Mouse (Mus musculus) MEL (cell line): Measurements from ENCODE around the gene Snd1. TPM values are rescaled to one million over a fixed set of nuclear protein-coding genes. Genes with fewer than 3 reads are reported as not detected.

ENCODE experiments used
- DNase-seq: peaks from one replicate; pipeline ENCODE4 v3.0.0; 2011; ENCODE audit warnings: low read depth, low spot score
- H3K27ac ChIP-seq: 2 replicates; pipeline ENCODE4 v1.5.1; 2012; ENCODE audit warnings: low read depth, mild to moderate bottlenecking, control low read depth, low read length, moderate library complexity; ENCODE audit not compliant: control insufficient read depth
- H3K27me3 ChIP-seq, 2 experiments: fragments of 150-350 bp in 1 of 2; sonication (generic) in 1 of 2; 2 replicates each; pipeline ENCODE4 v1.6.1; 2012; ENCODE audit warnings: low read length in 2 of 2, mild to moderate bottlenecking in 2 of 2, improper control_type of control experiment in 1 of 2, moderate library complexity in 1 of 2; ENCODE audit not compliant: insufficient read depth in 2 of 2, control insufficient read depth in 1 of 2
- H3K36me3 ChIP-seq, 2 experiments: 2 replicates each; pipeline ENCODE4 v1.6.1; 2012 to 2014; ENCODE audit warnings: low read length in 2 of 2, improper control_type of control experiment in 1 of 2, inconsistent platforms in 1 of 2, mild to moderate bottlenecking in 1 of 2; ENCODE audit not compliant: insufficient read depth in 2 of 2, control insufficient read depth in 1 of 2
- H3K4me1 ChIP-seq, 2 experiments: fragments of 150-350 bp in 1 of 2; sonication (generic) in 1 of 2; 2 replicates each; pipeline ENCODE4 v1.6.1; 2012; ENCODE audit warnings: low read length in 2 of 2, improper control_type of control experiment in 1 of 2, mild to moderate bottlenecking in 1 of 2; ENCODE audit not compliant: insufficient read depth in 2 of 2, control insufficient read depth in 1 of 2
- H3K4me3 ChIP-seq, 2 experiments: fragments of 150-350 bp in 1 of 2; sonication (generic) in 1 of 2; 2 replicates each; pipeline ENCODE4 v1.5.1; 2012; ENCODE audit warnings: low read depth in 2 of 2, low read length in 2 of 2, mild to moderate bottlenecking in 2 of 2, moderate library complexity in 2 of 2, control low read depth in 1 of 2, improper control_type of control experiment in 1 of 2; ENCODE audit not compliant: control insufficient read depth in 1 of 2, insufficient read depth in 1 of 2
- H3K79me2 ChIP-seq: 2 replicates; pipeline ENCODE4 v1.6.1; 2012; ENCODE audit warnings: mild to moderate bottlenecking, low read length, moderate library complexity; ENCODE audit not compliant: control insufficient read depth, poor library complexity, insufficient read depth
- H3K9ac ChIP-seq: 2 replicates; pipeline ENCODE4 v1.6.1; 2012; ENCODE audit warnings: low read depth, mild to moderate bottlenecking, control low read depth, low read length, moderate library complexity; ENCODE audit not compliant: control insufficient read depth, poor library complexity, severe bottlenecking
- H3K9me3 ChIP-seq: fragments of 150-350 bp; sonication (generic); replicated peaks from 2 replicates; pipeline ENCODE4 v1.6.1; 2012; ENCODE audit warnings: mild to moderate bottlenecking, low read length, improper control_type of control experiment, moderate library complexity; ENCODE audit not compliant: insufficient read depth
- CHD1 ChIP-seq: IDR thresholded peaks from 2 replicates; pipeline ENCODE4 v1.6.1; 2012; ENCODE audit warnings: low read depth, mild to moderate bottlenecking, inconsistent platforms, low read length, improper control_type of control experiment
- ELF1 ChIP-seq: IDR thresholded peaks from 2 replicates; pipeline ENCODE4 v1.6.1; 2014; ENCODE audit warnings: low read depth, mild to moderate bottlenecking, inconsistent platforms, low read length, improper control_type of control experiment, moderate library complexity
- EP300 ChIP-seq, 2 experiments: IDR thresholded peaks; 2 replicates each; pipeline ENCODE4 v1.6.1; 2011; ENCODE audit warnings: improper control_type of control experiment in 2 of 2, low read length in 2 of 2, low read depth in 1 of 2, mild to moderate bottlenecking in 1 of 2
- ETS1 ChIP-seq: IDR thresholded peaks from 2 replicates; pipeline ENCODE4 v1.6.1; 2012; ENCODE audit warnings: low read depth, mild to moderate bottlenecking, inconsistent platforms, low read length, improper control_type of control experiment, moderate library complexity
- GABPA ChIP-seq: IDR thresholded peaks from 2 replicates; pipeline ENCODE4 v1.6.1; 2012; ENCODE audit warnings: low read depth, mild to moderate bottlenecking, inconsistent platforms, low read length, improper control_type of control experiment, moderate library complexity
- GATA1 ChIP-seq: IDR thresholded peaks from 2 replicates; pipeline ENCODE4 v1.6.1; 2011; ENCODE audit warnings: low read depth, low read length, improper control_type of control experiment
- HCFC1 ChIP-seq: IDR thresholded peaks from 2 replicates; pipeline ENCODE4 v1.6.1; 2012; ENCODE audit warnings: low read depth, mild to moderate bottlenecking, inconsistent platforms, low read length, improper control_type of control experiment, moderate library complexity
- KAT2A ChIP-seq: conservative IDR thresholded peaks from 2 replicates; pipeline ENCODE4 v1.6.1; 2012; ENCODE audit warnings: low read depth, low read length, improper control_type of control experiment, inconsistent platforms
- MAFK ChIP-seq: IDR thresholded peaks from 2 replicates; pipeline ENCODE4 v1.6.1; 2011; ENCODE audit warnings: low read depth, mild to moderate bottlenecking, low read length, improper control_type of control experiment, borderline replicate concordance
- MAZ ChIP-seq: IDR thresholded peaks from 2 replicates; pipeline ENCODE4 v1.6.1; 2012; ENCODE audit warnings: low read depth, mild to moderate bottlenecking, inconsistent platforms, low read length, improper control_type of control experiment
- MYB ChIP-seq: IDR thresholded peaks from 2 replicates; pipeline ENCODE4 v1.6.1; 2011; ENCODE audit warnings: mild to moderate bottlenecking, low read depth, low read length, improper control_type of control experiment
- POLR2AphosphoS5 ChIP-seq: IDR thresholded peaks from 2 replicates; pipeline ENCODE4 v1.6.1; 2012; ENCODE audit warnings: low read depth, borderline replicate concordance, mild to moderate bottlenecking, inconsistent platforms, low read length, moderate library complexity, mixed read lengths
- RAD21 ChIP-seq: IDR thresholded peaks from 2 replicates; pipeline ENCODE4 v1.6.1; 2011; ENCODE audit warnings: mild to moderate bottlenecking, low read depth, low read length, improper control_type of control experiment
- RCOR1 ChIP-seq: IDR thresholded peaks from 2 replicates; pipeline ENCODE4 v1.6.1; 2012; ENCODE audit warnings: low read depth, mild to moderate bottlenecking, inconsistent platforms, low read length, improper control_type of control experiment
- TBP ChIP-seq: IDR thresholded peaks from 2 replicates; pipeline ENCODE4 v1.8.0; 2011; ENCODE audit warnings: low read depth, low read length, improper control_type of control experiment
- TCF12 ChIP-seq: IDR thresholded peaks from 2 replicates; pipeline ENCODE4 v1.6.1; 2014; ENCODE audit warnings: low read depth, mild to moderate bottlenecking, inconsistent platforms, low read length, improper control_type of control experiment, moderate library complexity
- UBTF ChIP-seq: IDR thresholded peaks from 2 replicates; pipeline ENCODE4 v1.6.1; 2012; ENCODE audit warnings: low read depth, mild to moderate bottlenecking, inconsistent platforms, low read length, improper control_type of control experiment, moderate library complexity, borderline replicate concordance; ENCODE audit not compliant: insufficient read depth
- USF2 ChIP-seq, 2 experiments: IDR thresholded peaks; 2 replicates each; pipeline ENCODE4 v1.6.1; 2011 to 2012; ENCODE audit warnings: improper control_type of control experiment in 2 of 2, low read length in 2 of 2, borderline replicate concordance in 1 of 2, inconsistent platforms in 1 of 2, low read depth in 1 of 2, mild to moderate bottlenecking in 1 of 2; ENCODE audit not compliant: insufficient read depth in 1 of 2
- ZC3H11A ChIP-seq: IDR thresholded peaks from 2 replicates; pipeline ENCODE4 v1.6.1; 2012; ENCODE audit warnings: low read depth, mild to moderate bottlenecking, inconsistent platforms, low read length, improper control_type of control experiment
- ZKSCAN1 ChIP-seq: IDR thresholded peaks from 2 replicates; pipeline ENCODE4 v1.6.1; 2012; ENCODE audit warnings: low read depth, mild to moderate bottlenecking, inconsistent platforms, low read length, improper control_type of control experiment, moderate library complexity
- ZMIZ1 ChIP-seq: IDR thresholded peaks from 2 replicates; pipeline ENCODE4 v1.6.1; 2012; ENCODE audit warnings: low read depth, mild to moderate bottlenecking, inconsistent platforms, low read length, improper control_type of control experiment, moderate library complexity
- polyA plus RNA-seq, 2 experiments: library from polyadenylated mRNA; stranded (reverse) in 1 of 2; unstranded in 1 of 2; fragments of >175 nt in 1 of 2; fragments of >200 nt in 1 of 2; gene quantifications; 2 replicates each; pipeline versions ENCODE4 v1.2.1 to v1.2.4; 2012; ENCODE audit warnings: low replicate concordance in 2 of 2, low read depth in 1 of 2; ENCODE audit not compliant: insufficient read length in 2 of 2, insufficient read depth in 1 of 2, missing spikeins in 1 of 2
- total RNA-seq: library from RNA; depleted of rRNA; stranded (reverse); fragments of 300-350 nt; gene quantifications from 2 replicates; pipeline ENCODE4 v1.2.3, GENCODE M21; 2012

Snd1 gene
- total and polyA plus RNA-seq, 3 experiments: 192 to 280 TPM; not detected in 1

GRCm38 (mm10) chr6:28680537-28680936 is 205.6 kb downstream of the Snd1 start:
- no peaks in the 10 kb centered on the region for H3K27me3 ChIP-seq
- H3K9ac ChIP-seq: no peak overlapping the region
- peaks cover 11 to 17% of the 10 kb centered on the region in 2 experiments for H3K36me3 ChIP-seq
- peaks cover 2% of the 10 kb centered on the region; the same call in 1 of the 2 replicates for H3K79me2 ChIP-seq
- H3K9me3 ChIP-seq: no peaks in the 10 kb centered on the region
- no peak for DNase-seq
- no peak overlapping the region for H3K4me3 ChIP-seq
- TF ChIP-seq KAT2A (no peak), ZKSCAN1 (no peak)
- no peak overlapping the region for H3K27ac ChIP-seq
- peaks cover 5 to 14% of the 10 kb centered on the region in 2 experiments for H3K4me1 ChIP-seq

- DNase-seq: no peak
- H3K27me3 ChIP-seq: no peaks in the 10 kb centered on the region
- H3K4me3 ChIP-seq: no peak overlapping the region
- H3K27ac ChIP-seq: no peak overlapping the region
- H3K9me3 ChIP-seq: no peaks in the 10 kb centered on the region
- peaks cover 5 to 14% of the 10 kb centered on the region in 2 experiments for H3K4me1 ChIP-seq
- H3K9ac ChIP-seq: no peak overlapping the region
- TF ChIP-seq USF2 (IDR thresholded peaks at IDR 0.05; ENCODE audit: borderline replicate concordance in 1 of 2, insufficient read depth in 1 of 2, low read depth in 1 of 2, low read length in 2 of 2) (no peak), HCFC1 (no peak), UBTF (no peak), TBP (no peak), POLR2AphosphoS5 (no peak), MAZ (no peak), RAD21 (no peak), RCOR1 (no peak), TCF12 (no peak), MYB (no peak), CHD1 (no peak), EP300 (IDR thresholded peaks at IDR 0.05; ENCODE audit: low read depth in 1 of 2, low read length in 2 of 2) (no peak), GABPA (no peak), ELF1 (no peak), ZMIZ1 (no peak), ETS1 (no peak), ZC3H11A (no peak), MAFK (no peak), GATA1 (no peak), KAT2A (no peak)
- H3K79me2 ChIP-seq: no peaks in the 10 kb centered on the region
- H3K36me3 ChIP-seq: peaks cover 13 to 17% of the 10 kb centered on the region in 2 experiments
Observed at GRCm38 (mm10) chr6:28681521-28682457, 206.8 kb downstream of the Snd1 start.
